Mouse (Mus musculus) CD4-positive, CD25-positive, alpha-beta regulatory T cell, adult 4 months (primary cell): Measurements from ENCODE around the gene 9030624G23Rik. TPM values are rescaled to one million over a fixed set of nuclear protein-coding genes. Genes with fewer than 3 reads are reported as not detected.
"Not testable (repeated sequence)": the region's sequence is repeated elsewhere in the genome, so short reads cannot be mapped to it uniquely, and the experiment has no call there.

Source experiments
- ATAC-seq: one replicate; pipeline ENCODE4 v1.8.0; 2017
- polyA plus RNA-seq, 2 experiments: library from polyadenylated mRNA; unstranded; fragments of 100-300 nt; shearing (Covaris generic); gene quantifications; one replicate each; pipeline ENCODE4 v1.2.1; 2017

The 9030624G23Rik gene
- polyA plus RNA-seq, result not detected

GRCm38 (mm10) chr12:24097108-24097520 is at the start of gene 9030624G23Rik:
Gene 9030624G23Rik (minus strand): TSS chr12:24097246.
- ATAC-seq, result not testable (repeated sequence)

GRCm38 (mm10) chr12:24083096-24083495 is 13.9 kb downstream of the 9030624G23Rik start:
- not testable (repeated sequence) for ATAC-seq
